Mouse (Mus musculus) liver, adult 2 months (tissue): ENCODE measurements around the gene D430041D05Rik.

ENCODE experiments used
- CTCF ChIP-seq: fragments of 200-500 bp; IDR thresholded peaks from 2 replicates; pipeline ENCODE4 v1.5.1; 2011; ENCODE audit warnings: low read depth, low read length, control low read depth
- POLR2A ChIP-seq: fragments of 200-500 bp; IDR thresholded peaks from 2 replicates; pipeline ENCODE4 v1.6.1; 2011; ENCODE audit warnings: low read length, control low read depth; ENCODE audit not compliant: insufficient read depth; ENCODE audit errors: extremely low read depth

- TF ChIP-seq CTCF: no peak
- TF ChIP-seq POLR2A: no peak
These were observed 38.4 kb upstream of the D430041D05Rik start for GRCm38 (mm10) chr2:104449191-104449590.
